Mouse (Mus musculus) telencephalon, adult 2 months (tissue): ENCODE data around the gene March7.
A peak's percentile ranks its signal among the peaks of the same experiment; 100 is the strongest.

Experiments used
- DNase-seq: peaks from one replicate; pipeline ENCODE4 v3.0.0-alpha.2; 2011; ENCODE audit warnings: low read depth, low spot score

Gene March7

DNA sequence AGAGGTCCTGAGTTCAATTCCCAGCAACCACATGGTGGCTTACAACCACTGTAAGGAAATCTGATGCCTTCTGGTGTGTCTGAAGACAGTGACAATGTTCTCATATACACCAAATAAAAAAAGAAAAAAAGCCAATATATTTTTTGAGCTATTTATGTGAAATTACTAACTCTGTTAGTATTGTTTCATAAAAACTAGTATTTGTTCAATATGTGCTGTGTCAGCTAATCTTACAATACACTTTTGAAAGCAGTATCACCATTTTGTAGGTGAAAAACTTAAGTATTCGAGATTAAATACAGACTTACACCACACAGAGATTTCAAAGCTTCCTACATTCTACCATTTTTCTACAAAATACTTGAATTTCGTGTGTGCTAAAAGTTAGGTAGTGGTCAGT is 5.0 kb downstream of the March7 start:
- DNase-seq, result no peak

GRCm38 (mm10) chr2:60216547-60217153 is 7.0 kb downstream of the March7 start:
- DNase-seq, result no peak

DNA sequence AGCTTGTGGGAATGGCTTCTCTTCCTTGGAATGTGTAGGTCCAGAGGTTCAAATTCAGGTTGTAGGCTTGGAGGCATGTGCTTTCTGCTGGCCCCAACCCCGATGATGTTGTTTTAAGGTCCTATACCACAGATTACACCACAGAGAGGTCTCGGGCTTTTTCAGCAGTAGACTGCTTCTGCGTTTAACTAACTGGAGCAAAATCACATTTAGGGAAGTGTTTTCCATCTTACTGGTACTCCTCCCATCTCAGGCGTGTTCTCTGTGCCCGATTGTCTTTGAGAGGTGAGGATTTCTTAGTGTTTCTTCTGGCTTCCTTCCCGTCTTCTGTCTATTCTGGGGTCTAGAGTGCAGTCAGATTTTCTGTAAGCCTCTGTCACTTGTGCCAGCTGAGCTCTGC is 7.9 kb downstream of the March7 start:
- no peak for DNase-seq

DNA sequence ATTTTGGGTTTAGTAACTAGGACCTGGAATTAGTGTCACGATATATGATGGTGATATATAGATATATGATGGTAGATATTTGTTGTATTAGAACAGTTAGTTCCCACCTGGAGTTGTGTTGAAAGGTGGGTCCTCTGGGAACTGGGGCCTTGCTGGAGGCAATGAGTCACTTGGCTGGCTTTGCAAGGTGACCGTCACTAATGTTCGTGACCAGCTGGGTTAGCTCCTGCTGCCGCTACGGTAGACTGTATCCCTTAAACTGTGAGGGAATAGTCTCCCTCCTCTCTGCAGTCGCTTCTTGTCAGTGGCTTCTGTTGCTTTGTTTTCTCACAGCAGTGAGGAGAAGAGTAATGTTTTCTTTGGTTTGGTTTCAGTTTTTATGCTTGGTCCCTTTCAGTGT is 11.5 kb downstream of the March7 start:
- DNase-seq, result no peak

- DNase-seq, result no peak
These were observed 12.3 kb downstream of the March7 start for GRCm38 (mm10) chr2:60221954-60222353.

GRCm38 (mm10) chr2:60223489-60223888 is 13.8 kb downstream of the March7 start:
- no peak for DNase-seq

DNA sequence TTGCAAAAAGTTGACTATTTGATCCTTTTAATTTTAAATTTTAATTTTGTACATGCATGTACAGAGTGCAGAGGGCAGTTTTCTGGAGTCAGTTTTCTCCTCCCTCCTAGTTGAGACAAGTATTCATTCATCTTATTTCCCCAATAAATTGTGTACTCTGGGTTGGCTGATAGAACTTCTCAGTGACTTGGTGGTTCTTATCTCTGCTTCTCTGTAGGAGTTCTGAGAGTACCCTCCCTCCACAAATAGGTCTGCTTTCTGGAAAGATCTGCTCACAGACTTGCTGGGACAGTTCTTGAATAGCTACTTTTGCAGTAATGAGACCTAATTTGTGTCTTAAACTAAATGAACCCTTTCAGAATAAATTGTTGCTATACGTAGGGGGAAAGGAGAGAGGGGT is 18.8 kb downstream of the March7 start:
- DNase-seq, result no peak

- DNase-seq, result no peak
These were observed 20.7 kb downstream of the March7 start for GRCm38 (mm10) chr2:60230361-60230760.

DNA sequence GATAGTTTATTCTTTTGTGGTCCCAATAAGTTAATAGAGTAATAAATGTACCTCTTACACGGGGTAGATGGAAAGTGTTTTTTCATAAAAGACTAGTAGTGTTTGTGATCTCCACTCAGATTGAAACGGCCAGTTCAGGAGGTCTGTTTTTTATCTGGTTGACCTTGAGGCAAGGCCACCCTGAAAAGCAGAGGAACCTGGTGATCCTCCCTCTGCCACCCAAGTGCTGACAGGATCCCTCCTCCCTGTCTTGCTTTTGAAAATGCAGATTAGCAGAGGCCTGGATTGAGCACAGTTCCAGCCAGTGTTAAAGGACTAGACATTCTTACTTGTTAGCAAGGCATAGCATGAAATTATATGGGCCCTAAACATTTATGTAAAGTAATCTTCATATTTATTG is 23.5 kb downstream of the March7 start:
- DNase-seq, result no peak

GRCm38 (mm10) chr2:60234506-60234905 is 24.8 kb downstream of the March7 start:
- DNase-seq, result no peak

- DNase-seq, result no peak
These were observed 43.1 kb downstream of the March7 start for GRCm38 (mm10) chr2:60252782-60253181.

- DNase-seq, result peak; percentile 75
These were observed 43.8 kb downstream of the March7 start for GRCm38 (mm10) chr2:60253506-60253905.

- DNase-seq, result no peak
These were observed 47.1 kb downstream of the March7 start for GRCm38 (mm10) chr2:60256751-60257150.

GRCm38 (mm10) chr2:60259186-60259585 is 49.5 kb downstream of the March7 start:
- DNase-seq, result no peak

GRCm38 (mm10) chr2:60260621-60261350 is 51.1 kb downstream of the March7 start:
- DNase-seq, result no peak

DNA sequence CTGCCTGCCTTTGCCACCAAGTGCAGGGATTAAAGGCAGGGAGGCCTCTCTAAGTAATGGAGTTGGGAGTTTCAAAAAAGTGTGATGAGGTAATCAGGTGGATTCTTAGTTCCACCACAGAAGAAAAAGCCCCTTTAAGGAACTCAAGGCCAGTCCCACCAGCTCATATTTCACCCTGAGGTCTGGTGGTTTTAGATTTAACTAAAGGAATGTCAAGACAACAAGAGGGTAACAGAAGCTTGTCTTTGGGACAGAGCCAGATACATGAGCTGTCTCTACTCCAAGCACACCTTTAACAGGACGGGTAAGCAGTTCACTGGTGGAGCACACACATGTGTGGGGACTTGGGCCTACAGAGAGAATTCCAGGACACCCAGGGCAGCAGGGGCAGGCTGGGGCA is 57.9 kb downstream of the March7 start:
- DNase-seq, result no peak

DNA sequence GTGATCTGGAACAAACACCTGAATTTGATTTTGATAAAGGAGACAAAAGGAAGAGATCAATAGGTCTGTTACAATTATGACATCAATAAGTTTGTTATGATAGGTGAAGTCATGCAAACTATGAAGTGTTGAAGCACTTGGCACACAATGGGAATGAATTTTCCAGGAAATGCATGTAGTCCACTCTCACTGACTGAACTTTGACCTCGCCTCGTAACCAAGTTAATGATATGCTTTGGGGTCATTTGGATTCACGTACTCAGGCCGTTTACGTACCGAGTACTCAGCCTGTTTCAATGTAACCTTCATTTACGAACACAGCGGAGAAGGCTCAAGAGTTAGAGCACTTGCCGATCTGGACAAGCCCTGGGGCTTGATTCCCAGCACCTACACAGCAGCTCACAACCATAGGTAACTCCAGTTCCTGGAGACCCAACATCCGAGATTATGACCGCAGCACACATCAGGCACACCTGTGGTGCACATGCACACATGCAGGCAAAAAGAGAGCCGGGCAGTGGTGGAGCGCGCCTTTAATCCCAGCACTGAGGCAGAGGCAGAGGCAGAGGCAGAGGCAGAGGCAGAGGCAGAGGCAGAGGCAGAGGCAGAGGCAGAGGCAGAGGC is 60.3 kb downstream of the March7 start:
- no peak for DNase-seq

GRCm38 (mm10) chr2:60278627-60279026 is 68.9 kb downstream of the March7 start:
- DNase-seq, result no peak

DNA sequence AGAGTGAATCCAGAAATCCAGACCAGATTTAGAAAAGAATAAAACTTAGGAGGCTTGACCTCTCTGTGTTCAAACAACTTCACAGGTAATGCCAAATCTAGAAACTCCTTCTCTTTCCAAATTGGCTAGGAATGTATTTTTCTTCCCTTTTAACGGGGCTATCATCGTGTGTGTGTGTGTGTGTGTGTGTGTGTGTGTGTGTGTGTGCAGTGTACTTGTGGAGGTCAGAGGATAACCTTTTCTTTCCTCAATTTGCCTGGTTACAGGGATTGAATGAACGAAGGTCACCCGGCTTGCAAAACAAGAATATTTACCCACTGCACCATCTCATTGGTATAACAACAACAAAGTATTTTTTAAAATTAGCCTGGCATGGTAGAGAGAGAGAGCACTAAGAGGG is 72.9 kb downstream of the March7 start:
- DNase-seq, result no peak

- peak; percentile 24 for DNase-seq
These were observed 73.6 kb downstream of the March7 start for GRCm38 (mm10) chr2:60283208-60283750.

DNA sequence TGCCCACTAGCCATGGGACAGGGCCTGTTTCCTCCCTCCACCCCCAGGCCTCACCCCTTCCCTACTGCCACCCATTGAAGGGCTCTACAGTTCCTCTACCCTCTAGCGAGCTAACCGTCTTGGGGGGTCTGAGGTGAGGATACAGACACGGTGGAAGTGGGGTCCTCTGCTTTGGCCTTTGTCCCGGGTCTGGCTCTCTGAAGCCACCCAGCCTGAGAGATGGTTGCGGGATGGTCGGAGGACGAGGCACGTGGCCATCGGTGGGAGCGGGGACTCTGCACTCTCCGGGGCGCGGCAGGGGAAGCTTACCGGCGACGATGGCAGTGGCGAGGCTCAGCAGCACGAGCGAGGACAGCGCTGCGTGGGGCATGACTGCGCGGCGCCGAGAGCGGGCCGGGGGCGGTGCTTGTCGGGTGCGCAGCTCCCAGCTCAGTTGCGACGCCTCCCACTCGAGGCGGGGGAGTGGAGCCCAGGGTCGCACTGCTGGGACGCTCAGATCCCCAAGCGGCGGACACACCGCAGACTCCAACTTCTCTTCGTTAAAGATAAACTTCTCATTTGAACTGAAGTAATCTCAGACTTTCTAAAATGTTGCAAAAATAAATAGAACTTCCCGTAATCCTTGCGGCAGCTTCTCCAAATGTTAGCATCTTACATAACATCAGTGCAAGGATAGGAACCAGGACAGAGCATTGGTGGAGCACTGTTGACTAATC is 74.2 kb downstream of the March7 start:
- DNase-seq, result peak; percentile 29

- no peak for DNase-seq
These were observed 74.8 kb downstream of the March7 start, which contains the start of gene Cd302 for GRCm38 (mm10) chr2:60284467-60284821. TSS of gene Cd302 (minus strand) at chr2:60284488.
